Mouse (Mus musculus) spleen, embryonic (tissue): ENCODE results near the gene Zfp445.

Source experiments
- CTCF ChIA-PET: fragments of 350-600 bp; sonication (Branson Sonifier 250); formaldehyde crosslinking; loops from one replicate; lab custom pipeline; 2022; lab: Charles Lee

Zfp445 gene

GRCm38 (mm10) chr9:122836790-122837189 lies 29.0 kb downstream of the Zfp445 start:
- CTCF ChIA-PET, result interaction anchor here (0.6 kb wide), 1 partner anchor 1466 kb away, joined by 3 read pairs; no protein-coding TSS in a partner anchor

- CTCF ChIA-PET, result no interaction called here
These were observed 29.7 kb downstream of the Zfp445 start for GRCm38 (mm10) chr9:122836126-122836525.

DNA sequence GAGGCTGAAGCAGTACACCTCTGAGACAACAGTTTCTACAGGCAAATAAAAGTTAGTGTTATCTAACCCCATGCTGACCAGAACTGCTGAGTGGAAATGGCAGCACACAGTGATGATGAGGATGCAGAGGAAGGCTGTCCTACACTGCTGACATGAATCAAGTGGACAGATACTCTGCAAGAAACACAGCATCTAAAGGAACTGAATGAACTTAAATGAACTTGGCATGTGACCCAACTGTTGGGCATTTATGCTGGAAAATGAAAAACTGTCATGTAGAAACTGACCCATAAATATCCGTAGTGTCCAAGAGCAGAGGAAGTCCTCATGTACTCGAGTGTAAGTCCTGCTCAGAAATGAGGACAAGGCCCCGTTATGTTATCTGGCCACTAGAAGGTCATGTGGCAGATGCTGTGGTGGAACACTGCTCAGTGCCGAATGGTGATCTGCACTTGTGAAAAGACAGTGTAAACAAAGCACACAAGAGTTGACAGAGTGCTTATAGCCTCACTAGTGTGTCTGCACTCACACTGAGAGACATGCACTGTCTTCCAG lies 35.9 kb downstream of the Zfp445 start:
- CTCF ChIA-PET, result no interaction called here

- CTCF ChIA-PET, result no interaction called here
These were observed 39.1 kb downstream of the Zfp445 start for GRCm38 (mm10) chr9:122826743-122827142.

GRCm38 (mm10) chr9:122823374-122824017 lies 42.3 kb downstream of the Zfp445 start:
- CTCF ChIA-PET, result no interaction called here

GRCm38 (mm10) chr9:122815239-122815851 lies 50.5 kb downstream of the Zfp445 start:
- CTCF ChIA-PET, result no interaction called here

DNA sequence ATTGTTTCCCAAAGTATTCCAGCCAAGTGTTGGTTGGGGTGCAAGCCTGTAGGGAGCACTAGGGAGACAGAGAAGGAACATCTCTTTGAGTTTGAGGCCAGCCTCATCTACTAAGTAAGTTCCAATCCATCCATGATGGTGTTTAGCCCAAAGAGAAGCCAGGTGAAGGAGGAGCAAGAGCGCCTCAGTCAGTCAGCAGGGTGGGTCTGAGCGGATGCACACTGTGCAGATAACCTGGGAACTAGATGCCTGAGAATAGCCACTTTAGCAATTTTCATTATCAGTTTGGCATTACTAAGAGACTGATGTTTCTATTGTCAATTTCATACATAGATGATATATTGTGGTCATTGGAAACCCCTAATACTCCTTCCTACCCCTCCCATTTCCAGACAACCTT lies 51.0 kb downstream of the Zfp445 start:
- CTCF ChIA-PET, result no interaction called here

DNA sequence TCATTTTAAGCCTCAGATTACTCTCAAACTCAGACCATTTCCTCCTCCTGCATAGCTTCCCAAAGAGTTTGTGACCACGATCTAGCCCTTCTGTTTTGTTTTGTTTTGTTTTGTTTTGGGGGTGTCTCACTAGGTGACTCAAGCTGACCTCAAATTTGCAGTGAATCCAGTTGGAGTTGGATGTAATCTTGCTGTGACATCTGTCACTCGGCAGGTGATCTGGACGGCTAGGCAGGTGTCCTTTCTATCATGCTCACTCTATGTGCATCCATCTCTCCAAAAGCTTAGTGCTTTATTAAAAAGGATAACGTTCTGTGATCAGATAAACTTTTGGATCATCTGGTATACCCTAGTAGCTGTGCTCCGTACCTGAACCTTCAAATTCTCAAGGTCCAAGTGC lies 53.4 kb downstream of the Zfp445 start:
- CTCF ChIA-PET, result no interaction called here

DNA sequence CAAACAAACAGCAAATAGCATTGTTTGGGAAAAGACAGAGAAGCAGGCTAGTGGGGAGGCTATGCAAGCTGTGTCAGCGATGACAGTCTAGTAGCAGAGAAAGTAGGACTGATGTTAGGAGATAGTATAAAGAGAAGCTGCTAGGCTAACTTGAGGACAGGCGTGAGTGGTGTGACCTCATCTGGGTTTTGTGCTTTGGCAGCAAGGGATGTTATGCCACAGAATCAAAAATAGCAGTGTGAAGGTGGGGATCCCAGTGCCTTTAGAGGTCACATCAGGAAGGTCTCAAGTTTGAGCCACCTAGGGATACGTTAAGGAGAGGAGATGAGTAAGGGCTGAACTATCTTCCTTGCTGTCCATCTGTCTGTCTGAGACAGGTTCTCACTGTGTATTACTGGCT lies 55.6 kb downstream of the Zfp445 start:
- CTCF ChIA-PET, result no interaction called here

DNA sequence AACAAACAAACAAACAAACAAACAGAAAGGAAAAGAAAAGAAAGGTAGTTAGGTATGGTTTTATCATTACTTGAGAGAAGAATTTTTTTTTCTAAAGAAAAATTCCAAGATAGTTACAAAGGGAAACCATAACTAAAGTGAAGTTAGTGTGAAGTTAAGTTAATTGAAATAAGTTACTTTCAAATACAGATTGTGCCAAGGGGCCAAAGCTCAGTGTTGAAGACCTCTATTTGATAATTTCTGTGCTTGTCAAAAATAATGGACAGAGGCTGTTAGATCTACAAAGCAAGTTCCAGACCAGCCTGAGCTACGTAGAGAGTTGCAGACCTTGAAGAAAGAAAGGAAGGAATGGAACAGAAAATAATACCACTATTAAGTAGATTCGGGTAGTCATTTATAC lies 58.6 kb downstream of the Zfp445 start:
- CTCF ChIA-PET, result interaction anchor here (0.6 kb wide), 1 partner anchor 1475 kb away, joined by 24 read pairs; no protein-coding TSS in a partner anchor

DNA sequence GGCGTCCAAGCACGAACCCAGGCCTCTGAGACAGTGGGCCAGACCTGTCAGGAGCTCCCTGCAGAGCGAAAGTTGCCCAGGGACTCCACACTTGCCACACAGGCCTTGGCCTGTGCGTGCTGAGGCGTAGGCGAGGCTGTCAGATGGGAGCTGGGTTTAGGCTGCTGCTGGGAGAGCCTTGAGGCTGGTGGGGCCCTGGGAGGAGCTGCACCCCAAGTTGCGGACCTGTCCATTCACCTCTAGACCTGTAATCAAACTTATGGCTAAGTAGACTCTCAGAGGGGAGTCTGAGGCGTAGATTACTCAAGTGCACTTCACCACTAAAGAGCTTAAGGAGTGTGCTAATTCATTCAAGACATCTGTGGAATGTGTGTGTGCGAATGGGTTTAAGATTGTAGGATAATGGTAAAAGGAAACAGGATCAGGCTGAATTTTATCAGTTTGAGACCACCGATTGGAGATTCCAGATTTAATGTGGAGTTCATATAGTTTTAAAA lies 59.9 kb downstream of the Zfp445 start:
- CTCF ChIA-PET, result interaction anchor here (0.6 kb wide), 1 partner anchor 38 kb away, joined by 3 read pairs; no protein-coding TSS in a partner anchor

DNA sequence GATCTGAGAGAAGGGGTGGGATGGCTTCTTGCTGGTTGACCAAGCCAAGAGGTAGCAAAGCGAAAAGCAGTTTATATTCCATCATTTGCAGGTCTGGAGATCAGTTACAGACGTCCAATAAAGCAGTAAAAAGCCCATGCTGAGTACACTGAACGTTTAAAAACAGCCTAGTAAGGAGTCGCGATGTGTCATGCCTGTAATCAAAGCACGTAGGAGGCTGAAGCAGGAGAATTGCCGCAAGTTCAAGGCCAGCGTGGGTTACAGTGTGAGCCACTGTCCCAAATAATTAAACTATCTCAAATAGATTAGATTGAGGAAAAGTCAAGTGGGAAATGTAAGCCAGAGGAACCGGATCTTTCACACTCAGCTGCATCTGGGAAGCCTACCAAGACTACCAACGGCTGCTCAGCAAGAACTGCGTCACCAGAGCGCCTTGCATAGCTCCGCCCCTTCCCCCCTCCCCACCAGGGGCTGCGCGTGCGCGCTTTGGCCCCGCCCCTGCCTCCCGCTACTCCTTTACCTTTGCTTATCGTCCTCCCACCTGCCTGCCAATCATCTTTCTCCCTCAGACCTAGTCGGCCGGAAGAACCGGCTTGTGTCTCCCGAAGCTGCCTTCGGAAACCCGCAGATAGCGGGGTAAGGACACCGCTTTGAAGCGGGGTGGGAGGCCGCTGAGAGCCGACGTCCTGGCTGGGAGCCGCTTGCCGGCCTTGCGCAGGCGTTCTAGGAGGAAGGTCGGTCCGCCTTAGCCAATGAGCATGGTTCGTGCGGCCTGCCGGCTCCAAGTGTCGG lies 60.6 kb downstream of the Zfp445 start, which contains the start of gene Tcaim:
Gene Tcaim, plus strand, starts transcription at position 487 of the 792 bp plus-strand sequence.
- CTCF ChIA-PET, result interaction anchor here (0.6 kb wide), 1 partner anchor 37 kb away, joined by 3 read pairs; no protein-coding TSS in a partner anchor
